Mouse (Mus musculus): ENCODE measurements around the gene Fam189a2. TPM values are rescaled to one million over a fixed set of nuclear protein-coding genes. Genes with fewer than 3 reads are reported as not detected.

Fam189a2 gene
- total RNA-seq (2021), result 1 to 10 TPM; 9.1 to 9.6 TPM
- long read RNA-seq, experiment 1, partial matches to known transcripts, result 0 of 8 reads
- long read RNA-seq, experiment 1, other reads (novel, unspliced or antisense), result 3 of 8 reads
- long read RNA-seq, experiment 2, partial matches to known transcripts, result 1 of 5 reads
- long read RNA-seq, experiment 2, other reads (novel, unspliced or antisense), result 1 of 5 reads

- peak in 1 of 2 experiments; percentile 33 for DNase-seq (ENCODE audit: low spot score in 2 of 2)
These were observed at the start of gene Fam189a2 for GRCm38 (mm10) chr19:24030871-24031556. Gene Fam189a2 (minus strand): TSS chr19:24031019.

GRCm38 (mm10) chr19:24077658-24078057 lies 46.8 kb upstream of the Fam189a2 start:
- no peak for DNase-seq (ENCODE audit: low spot score in 2 of 2)

- no peak for DNase-seq (ENCODE audit: low spot score in 2 of 2)
These were observed 45.7 kb upstream of the Fam189a2 start for GRCm38 (mm10) chr19:24076536-24076935.

- DNase-seq (ENCODE audit: low spot score in 2 of 2), result no peak
These were observed 45.1 kb upstream of the Fam189a2 start for GRCm38 (mm10) chr19:24075927-24076326.

- no peak for DNase-seq (ENCODE audit: low spot score in 2 of 2)
These were observed 42.3 kb upstream of the Fam189a2 start for GRCm38 (mm10) chr19:24073155-24073554.

GRCm38 (mm10) chr19:24064348-24064895 lies 33.6 kb upstream of the Fam189a2 start:
- no peak for DNase-seq (ENCODE audit: low spot score in 2 of 2)

GRCm38 (mm10) chr19:24063585-24063984 lies 32.8 kb upstream of the Fam189a2 start:
- DNase-seq (ENCODE audit: low spot score in 2 of 2), result no peak

- DNase-seq (ENCODE audit: low spot score in 2 of 2), result no peak
These were observed 28.0 kb upstream of the Fam189a2 start for GRCm38 (mm10) chr19:24058851-24059250.

GRCm38 (mm10) chr19:24058021-24058420 lies 27.2 kb upstream of the Fam189a2 start:
- DNase-seq (ENCODE audit: low spot score in 2 of 2), result no peak

GRCm38 (mm10) chr19:24056880-24057279 lies 26.1 kb upstream of the Fam189a2 start:
- no peak for DNase-seq (ENCODE audit: low spot score in 2 of 2)

GRCm38 (mm10) chr19:24054904-24055303 lies 24.1 kb upstream of the Fam189a2 start:
- no peak for DNase-seq (ENCODE audit: low spot score in 2 of 2)

- DNase-seq (ENCODE audit: low spot score in 2 of 2), result no peak
These were observed 23.4 kb upstream of the Fam189a2 start for GRCm38 (mm10) chr19:24054265-24054664.

- DNase-seq (ENCODE audit: low spot score in 2 of 2), result no peak
These were observed 19.7 kb upstream of the Fam189a2 start for GRCm38 (mm10) chr19:24050514-24050913.

GRCm38 (mm10) chr19:24049329-24049728 lies 18.5 kb upstream of the Fam189a2 start:
- no peak for DNase-seq (ENCODE audit: low spot score in 2 of 2)

- DNase-seq (ENCODE audit: low spot score in 2 of 2), result no peak
These were observed 15.7 kb upstream of the Fam189a2 start for GRCm38 (mm10) chr19:24046395-24046993.

- DNase-seq (ENCODE audit: low spot score in 2 of 2), result no peak
These were observed 11.6 kb upstream of the Fam189a2 start for GRCm38 (mm10) chr19:24042387-24042786.

- DNase-seq (ENCODE audit: low spot score in 2 of 2), result no peak
These were observed 8.4 kb upstream of the Fam189a2 start for GRCm38 (mm10) chr19:24039061-24039853.

- DNase-seq (ENCODE audit: low spot score in 2 of 2), result no peak
These were observed 3.5 kb upstream of the Fam189a2 start for GRCm38 (mm10) chr19:24034367-24034766.

GRCm38 (mm10) chr19:24032654-24033236 lies 1.9 kb upstream of the Fam189a2 start:
- no peak for DNase-seq (ENCODE audit: low spot score in 2 of 2)

GRCm38 (mm10) chr19:24030511-24030870 lies 328 bp downstream of the Fam189a2 start:
- DNase-seq (ENCODE audit: low spot score in 2 of 2), result peak; percentile 42 to 61

Data from left cerebral cortex, adult 18-20 months (tissue).